Mouse (Mus musculus): ENCODE results near the gene Gm17078.
"Not testable (repeated sequence)": the region's sequence is repeated elsewhere in the genome, so short reads cannot be mapped to it uniquely, and the experiment has no call there.

The Gm17078 gene
- long read RNA-seq, experiment 1: 0 reads
- long read RNA-seq, experiment 2: 0 reads

DNA sequence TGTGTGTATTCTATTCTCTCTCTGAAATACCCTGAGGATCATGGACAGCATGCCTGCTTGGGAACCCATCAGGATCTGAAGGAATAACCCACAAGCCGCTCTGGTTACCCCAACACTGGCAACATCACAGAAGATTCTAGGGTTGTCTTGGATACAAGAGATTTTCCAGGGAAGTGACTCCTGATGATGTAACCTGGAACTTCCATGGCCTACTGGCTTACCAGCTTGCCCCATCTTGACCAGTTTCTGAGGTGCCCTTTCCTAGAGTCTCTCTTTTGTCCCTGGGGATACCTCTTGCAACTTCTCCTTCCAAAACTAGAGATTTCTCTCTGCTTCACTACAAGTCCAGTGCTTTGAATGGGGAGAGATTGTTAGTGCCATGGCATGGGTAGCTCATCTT lies at the start of gene Gm17078:
Gene Gm17078, minus strand, starts transcription at position 101 of the 400 bp plus-strand sequence.
- intact Hi-C loops (cut with DNase I): no loop called here

DNA sequence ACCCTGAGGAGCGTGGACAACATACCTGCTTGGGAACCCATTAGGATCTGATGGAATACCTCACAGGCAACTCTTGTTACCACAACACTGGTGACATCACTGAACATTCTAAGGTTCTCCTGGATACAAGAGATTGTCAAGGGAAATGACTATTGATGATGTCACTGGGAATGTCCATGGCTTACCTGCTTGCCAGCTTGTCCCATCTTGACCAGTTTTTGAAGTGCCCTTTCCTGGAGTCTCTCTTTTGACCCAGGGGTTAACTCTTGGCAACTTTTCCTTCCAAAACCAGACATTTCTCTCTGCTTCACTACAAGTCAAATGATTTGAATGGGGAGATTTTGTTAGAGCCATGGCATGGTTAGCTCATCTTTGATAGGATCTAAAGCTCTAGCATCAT lies 24.5 kb upstream of the Gm17078 start, which contains the start of gene Gm4181:
Gene Gm4181, minus strand, starts transcription at position 101 of the 400 bp plus-strand sequence.
- intact Hi-C loops (cut with DNase I): not testable (repeated sequence)

DNA sequence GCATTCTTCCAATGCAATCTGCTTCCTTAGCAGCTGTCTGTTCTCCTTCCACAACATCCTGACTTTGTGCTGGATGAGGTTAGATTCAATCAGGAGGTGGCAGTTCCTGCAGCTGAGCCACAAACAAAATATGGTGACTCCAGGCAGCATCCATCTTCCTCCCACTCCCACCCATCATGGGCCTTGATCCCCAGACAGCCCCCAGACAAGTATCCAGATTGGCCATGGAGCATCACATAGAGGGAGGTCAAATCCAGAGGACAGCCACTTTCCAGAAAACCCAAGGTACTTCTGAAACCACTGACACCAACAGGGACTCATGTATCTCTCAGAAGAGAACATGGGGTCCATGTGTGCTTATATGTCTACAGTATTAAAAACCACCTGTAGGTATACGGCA lies 21.3 kb upstream of the Gm17078 start:
- intact Hi-C loops (cut with DNase I): not testable (repeated sequence)

DNA sequence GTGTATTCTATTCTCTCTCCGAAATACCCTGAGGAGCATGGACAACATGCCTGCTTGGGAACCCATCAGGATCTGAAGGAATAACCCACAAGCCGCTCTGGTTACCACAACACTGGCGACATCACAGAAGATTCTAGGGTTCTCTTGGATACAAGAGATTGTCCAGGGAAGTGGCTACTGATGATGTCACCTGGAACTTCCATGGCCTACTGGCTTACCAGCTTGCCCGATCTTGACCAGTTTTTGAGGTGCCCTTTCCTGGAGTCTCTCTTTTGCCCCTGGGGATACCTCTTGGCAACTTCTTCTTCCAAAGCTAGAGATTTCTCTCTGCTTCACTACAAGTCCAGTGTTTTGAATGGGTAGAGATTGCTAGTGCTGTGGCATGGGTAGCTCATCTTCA lies 19.1 kb downstream of the Gm17078 start, which contains the start of gene Gm17174:
Gene Gm17174, minus strand, starts transcription at position 101 of the 400 bp plus-strand sequence.
- intact Hi-C loops (cut with DNase I): not testable (repeated sequence)

DNA sequence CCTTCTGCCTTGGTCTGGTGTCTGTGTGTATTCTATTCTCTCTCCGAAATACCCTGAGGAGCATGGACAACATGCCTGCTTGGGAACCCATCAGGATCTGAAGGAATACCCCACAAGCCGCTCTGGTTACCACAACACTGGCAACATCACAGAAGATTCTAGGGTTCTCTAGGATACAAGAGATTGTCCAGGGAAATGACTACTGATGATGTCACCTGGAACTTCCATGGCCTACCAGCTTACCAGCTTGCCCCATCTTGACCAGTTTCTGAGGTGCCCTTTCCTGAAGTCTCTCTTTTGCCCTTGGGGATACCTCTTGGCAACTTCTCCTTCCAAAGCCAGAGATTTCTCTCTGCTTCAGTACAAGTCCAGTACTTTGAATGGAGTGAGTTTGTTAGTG lies 37.1 kb downstream of the Gm17078 start, which contains the start of gene Gm17175:
Gene Gm17175, minus strand, starts transcription at position 101 of the 400 bp plus-strand sequence.
- intact Hi-C loops (cut with DNase I): not testable (repeated sequence)
